Mouse (Mus musculus) embryonic facial prominence, embryonic 11.5 days (tissue): ENCODE data around the gene Aqp2. TPM values are rescaled to one million over a fixed set of nuclear protein-coding genes. Genes with fewer than 3 reads are reported as not detected.

Experiments
- ATAC-seq: fragments of 200-750 bp; cut with Nextera tagmentation; replicated peaks from 2 replicates; pipeline ENCODE4 v1.8.0; 2017; ENCODE audit warnings: low read depth; ENCODE audit not compliant: insufficient number of reproducible peaks, low FRiP score, low TSS enrichment
- DNase-seq: peaks from one replicate; pipeline ENCODE4 v3.0.0-alpha.2; 2015; ENCODE audit warnings: low spot score
- H3K27ac ChIP-seq: fragments of 300-500 bp; sonication (generic); replicated peaks from 2 replicates; pipeline ENCODE4 v1.5.1; 2014; ENCODE audit warnings: mild to moderate bottlenecking, low read depth, low read length, control low read depth
- H3K27me3 ChIP-seq: fragments of 300-500 bp; sonication (generic); 2 replicates; pipeline ENCODE4 v1.6.1; 2014; ENCODE audit warnings: mild to moderate bottlenecking, low read length, moderate library complexity, mixed read lengths; ENCODE audit not compliant: control insufficient read depth, insufficient read depth
- H3K36me3 ChIP-seq: fragments of 300-500 bp; sonication (generic); replicated peaks from 2 replicates; pipeline ENCODE4 v1.6.1; 2014; ENCODE audit warnings: low read depth, mild to moderate bottlenecking, low read length, moderate library complexity, mixed read lengths; ENCODE audit not compliant: control insufficient read depth, insufficient read depth
- H3K4me1 ChIP-seq: fragments of 300-500 bp; sonication (generic); 2 replicates; pipeline ENCODE4 v1.6.1; 2014; ENCODE audit warnings: low read length, mixed read lengths; ENCODE audit not compliant: control insufficient read depth, insufficient read depth
- H3K4me2 ChIP-seq: fragments of 300-500 bp; sonication (generic); 2 replicates; pipeline ENCODE4 v1.6.1; 2014; ENCODE audit warnings: low read depth, mild to moderate bottlenecking, control low read depth, low read length, moderate library complexity
- H3K4me3 ChIP-seq: fragments of 300-500 bp; sonication (generic); 2 replicates; pipeline ENCODE4 v1.5.1; 2014; ENCODE audit warnings: low read depth, low read length, control low read depth
- H3K9ac ChIP-seq: fragments of 300-500 bp; sonication (generic); replicated peaks from 2 replicates; pipeline ENCODE4 v1.6.1; 2014; ENCODE audit warnings: mild to moderate bottlenecking, control low read depth, low read length
- H3K9me3 ChIP-seq: fragments of 300-500 bp; sonication (generic); replicated peaks from 2 replicates; pipeline ENCODE4 v1.6.1; 2016; ENCODE audit warnings: mild to moderate bottlenecking, low read length, inconsistent platforms, mixed read lengths; ENCODE audit not compliant: control insufficient read depth
- WGBS: fragments of 180-500 bp; shearing (Covaris S2); extraction: QIAGEN DNeasy Blood & Tissue Kit; methylation state at CpG from one replicate; pipeline ENCODE4 v1.1.7; 2014; 5-methylcytosine and 5-hydroxymethylcytosine counted together
- polyA plus RNA-seq: library from polyadenylated mRNA; unstranded; fragments of >200 nt; fragmentation: Nextera tagmentation; extraction: Ambion mirVana; gene quantifications from 2 replicates; pipeline ENCODE4 v1.2.1, GENCODE M21; 2014

Gene Aqp2
- polyA plus RNA-seq, 1 experiment from 2014 or later, result not detected

DNA sequence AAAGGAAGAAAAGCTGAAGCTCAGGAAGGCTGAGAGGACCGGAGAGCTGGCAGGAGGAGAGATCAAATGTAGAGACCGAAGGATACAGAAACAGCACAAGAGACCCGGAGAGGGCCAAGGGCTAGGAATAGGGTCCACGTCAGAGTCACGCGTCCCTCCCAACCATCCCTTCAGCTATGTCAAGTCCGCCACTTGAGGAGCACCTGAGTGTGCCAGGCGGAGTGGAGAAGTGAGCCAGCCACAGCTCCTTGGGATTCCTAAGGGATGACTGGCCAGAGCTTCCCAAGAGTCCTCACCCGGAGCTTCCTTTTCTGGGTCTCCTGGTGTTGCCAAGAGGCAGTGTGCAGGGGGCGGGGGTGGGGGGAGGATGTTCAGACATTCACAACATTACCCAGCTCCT lies 16.1 kb downstream of the Aqp2 start:
- WGBS, result 77% methylated on average over 10 of the region's 10 CpGs
- peaks cover 61% of the 10 kb centered on the region for H3K27me3 ChIP-seq
- H3K4me1 ChIP-seq, result peaks cover 2% of the 10 kb centered on the region; the same call in 1 of the 2 replicates
- DNase-seq (no peak), ATAC-seq (no peak)
- H3K9me3 ChIP-seq, result no peaks in the 10 kb centered on the region
- H3K9ac ChIP-seq, result no peak overlapping the region
- no peak overlapping the region for H3K27ac ChIP-seq
- no peak overlapping the region for H3K4me3 ChIP-seq
- H3K36me3 ChIP-seq, result no peaks in the 10 kb centered on the region
- no peak overlapping the region for H3K4me2 ChIP-seq

DNA sequence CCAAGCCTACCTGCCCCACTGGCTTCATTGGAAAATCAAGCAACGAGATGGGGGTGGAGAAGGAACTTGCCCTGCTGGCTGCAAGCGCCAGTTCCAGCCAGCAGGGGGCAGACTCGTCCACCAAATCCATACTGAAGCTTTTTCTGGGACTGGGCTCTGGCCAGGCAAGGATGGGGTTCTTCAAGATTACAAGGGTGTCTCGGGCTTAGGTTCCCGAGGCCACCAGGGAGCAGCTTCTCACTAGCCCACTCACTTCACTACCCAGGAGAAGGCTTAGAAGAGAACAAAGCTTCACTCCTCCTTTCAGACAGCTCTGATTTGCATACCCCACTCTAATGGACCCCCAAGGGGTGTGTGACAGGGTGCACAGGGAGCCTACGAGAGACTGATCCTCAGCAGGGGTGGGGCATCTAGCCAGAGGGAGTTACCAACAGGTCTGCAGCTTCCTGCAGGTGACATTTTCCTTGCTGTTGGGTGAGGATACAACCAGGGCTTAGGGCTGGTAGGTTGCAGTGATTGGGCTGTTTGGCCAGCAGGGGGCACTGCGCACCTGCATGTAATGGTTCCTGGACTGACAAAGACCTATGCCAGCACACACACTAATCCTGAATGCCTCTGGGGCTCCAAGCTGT lies 17.3 kb downstream of the Aqp2 start:
- H3K9ac ChIP-seq, result no peak overlapping the region
- under 1% methylated on average over 7 of the region's 7 CpGs for WGBS
- no peak overlapping the region for H3K4me2 ChIP-seq
- H3K4me1 ChIP-seq, result no peaks in the 10 kb centered on the region
- no peak overlapping the region for H3K27ac ChIP-seq
- no peak overlapping the region for H3K4me3 ChIP-seq
- DNase-seq, result peak; percentile 89
- H3K36me3 ChIP-seq, result no peaks in the 10 kb centered on the region
- peak; percentile 78 for ATAC-seq
- H3K27me3 ChIP-seq, result peaks cover 52% of the 10 kb centered on the region
- H3K9me3 ChIP-seq, result no peaks in the 10 kb centered on the region

DNA sequence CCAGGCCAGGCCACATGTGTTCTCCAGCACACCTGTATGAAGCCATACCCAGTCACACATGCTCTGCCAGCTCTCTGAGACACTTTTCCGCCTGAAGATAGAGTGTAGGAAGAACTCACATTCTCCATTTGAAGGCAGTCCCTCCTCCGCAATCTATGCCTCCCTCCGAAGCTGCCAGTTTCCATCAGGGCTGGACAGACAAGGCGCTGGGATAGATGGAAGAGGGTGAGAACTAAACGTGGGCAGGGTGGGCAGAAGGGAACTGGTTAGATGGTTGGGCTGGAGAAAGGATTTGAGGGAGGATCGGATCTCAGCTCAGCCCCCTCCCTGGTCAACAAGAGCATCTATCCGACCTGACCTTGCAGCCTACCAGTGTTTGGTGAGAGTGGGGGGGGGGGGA lies 18.0 kb downstream of the Aqp2 start:
- no peaks in the 10 kb centered on the region for H3K4me1 ChIP-seq
- H3K27ac ChIP-seq, result no peak overlapping the region
- H3K27me3 ChIP-seq, result peaks cover 48% of the 10 kb centered on the region
- no peak for DNase-seq
- no peak for ATAC-seq
- WGBS, result 56% methylated on average over 7 of the region's 7 CpGs
- H3K4me2 ChIP-seq, result no peak overlapping the region
- no peak overlapping the region for H3K9ac ChIP-seq
- H3K9me3 ChIP-seq, result no peaks in the 10 kb centered on the region
- H3K4me3 ChIP-seq, result no peak overlapping the region
- H3K36me3 ChIP-seq, result no peaks in the 10 kb centered on the region

DNA sequence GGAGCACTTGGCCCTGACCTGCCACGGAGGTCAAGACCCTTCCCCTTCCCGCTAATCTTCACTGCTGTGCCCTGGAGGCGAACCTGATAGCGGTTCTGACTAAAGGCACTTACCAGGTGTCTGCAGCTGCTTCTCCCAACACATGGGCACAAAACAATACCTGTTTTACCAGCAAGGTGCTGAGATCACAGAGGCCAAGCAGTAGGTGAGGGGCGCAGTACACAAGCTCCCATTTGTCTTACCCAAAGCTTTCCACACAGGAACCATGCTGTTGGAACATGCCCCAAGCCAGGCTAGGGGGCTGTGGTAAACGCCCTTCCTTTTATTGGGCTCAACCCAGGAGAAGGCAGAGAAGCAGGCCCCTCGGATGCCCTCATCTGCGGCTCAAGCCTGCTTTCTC lies 18.7 kb downstream of the Aqp2 start:
- Histone ChIP-seq H3K4me3 (no peak overlapping the region), H3K4me1 (no peaks in the 10 kb centered on the region), H3K4me2 (no peak overlapping the region), H3K9ac (no peak overlapping the region), H3K27ac (no peak overlapping the region), H3K9me3 (no peaks in the 10 kb centered on the region), H3K36me3 (no peaks in the 10 kb centered on the region), H3K27me3 (peaks cover 40% of the 10 kb centered on the region)
- DNase-seq, result no peak
- no peak for ATAC-seq
- 41% methylated on average over 8 of the region's 8 CpGs for WGBS

DNA sequence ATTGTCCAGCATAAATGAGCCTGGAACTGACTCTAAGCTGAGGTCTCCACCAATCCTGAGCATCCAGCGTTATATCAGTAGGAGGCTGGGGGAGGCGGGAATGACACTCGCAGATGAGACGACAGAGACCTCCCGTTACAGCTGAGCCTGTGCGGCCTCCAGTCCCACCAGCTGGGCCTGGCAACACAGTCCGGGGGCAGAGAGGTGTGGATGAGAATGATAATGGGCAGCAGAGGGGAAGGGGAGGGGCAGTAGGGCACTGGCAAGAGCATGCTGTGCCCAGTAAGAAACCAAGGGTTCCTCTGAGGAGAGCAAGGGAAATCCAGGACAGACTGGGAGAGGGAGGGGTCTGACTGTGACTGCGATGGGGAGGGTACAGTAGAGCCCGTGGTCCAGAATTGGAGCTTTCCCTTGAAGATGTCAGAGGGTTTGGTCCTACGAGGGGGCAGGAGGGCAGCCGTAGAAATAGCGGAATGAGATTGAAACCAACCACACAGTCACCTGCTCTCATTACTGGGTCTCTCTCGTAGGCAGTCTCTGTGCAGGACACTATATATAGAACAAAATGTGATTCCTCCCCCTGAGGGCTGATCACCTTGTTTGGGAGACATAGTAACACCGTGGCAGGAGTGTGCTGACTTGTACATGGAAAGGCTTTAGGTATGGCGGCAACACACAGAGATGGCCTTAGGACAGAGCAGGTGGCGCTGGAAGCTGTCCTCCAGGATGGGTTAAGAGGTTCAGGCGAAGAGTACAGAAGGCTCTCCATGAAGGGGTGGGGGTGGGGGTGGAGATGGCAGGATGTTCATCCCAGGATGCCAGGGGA lies 20.6 kb downstream of the Aqp2 start:
- H3K36me3 ChIP-seq, result no peaks in the 10 kb centered on the region
- H3K27ac ChIP-seq, result no peak overlapping the region
- H3K27me3 ChIP-seq, result peaks cover 22% of the 10 kb centered on the region
- H3K4me3 ChIP-seq, result no peak overlapping the region
- no peak overlapping the region for H3K4me2 ChIP-seq
- no peaks in the 10 kb centered on the region for H3K9me3 ChIP-seq
- H3K9ac ChIP-seq, result no peak overlapping the region
- no peak for ATAC-seq
- 59% methylated on average over 17 of the region's 17 CpGs for WGBS
- no peak for DNase-seq
- H3K4me1 ChIP-seq, result no peaks in the 10 kb centered on the region

DNA sequence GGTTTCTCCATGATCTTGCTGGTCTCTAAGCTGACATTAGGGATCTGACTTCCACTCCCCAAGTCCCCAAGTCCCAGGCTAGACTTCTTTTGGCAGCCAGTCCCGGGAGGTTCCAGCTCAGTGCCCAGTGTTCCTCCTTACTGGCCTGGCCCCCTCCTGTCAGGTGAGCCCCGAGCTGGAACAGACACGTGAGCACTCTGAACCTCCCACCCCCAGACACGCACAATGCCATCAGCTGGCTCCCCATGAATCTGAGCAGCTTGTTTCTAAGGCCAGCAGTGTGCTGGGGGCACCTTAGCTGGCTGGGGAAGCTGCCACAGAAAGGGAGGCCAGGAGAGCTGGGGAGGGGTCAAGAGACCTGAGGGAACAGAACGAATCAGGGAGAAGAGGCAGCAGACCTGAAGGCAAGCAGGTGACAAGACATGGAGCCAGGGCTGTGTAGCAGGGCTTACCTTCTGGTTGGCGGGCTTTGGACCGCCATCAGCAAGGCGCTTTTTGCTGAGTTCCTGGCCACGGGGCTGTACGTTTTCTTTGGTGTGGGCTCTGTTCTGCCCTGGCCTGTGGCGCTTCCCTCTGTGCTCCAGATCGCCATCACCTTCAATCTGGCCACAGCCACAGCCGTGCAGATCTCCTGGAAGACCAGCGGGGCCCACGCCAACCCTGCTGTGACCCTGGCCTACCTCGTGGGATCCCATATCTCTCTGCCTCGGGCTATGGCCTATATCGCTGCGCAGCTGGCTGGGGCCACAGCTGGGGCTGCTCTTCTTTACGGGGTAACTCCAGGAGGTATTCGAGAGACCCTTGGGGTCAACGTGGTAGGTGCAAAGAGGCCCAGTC lies 22.3 kb downstream of the Aqp2 start, which contains the start of gene Aqp6:
Aqp6 (plus strand) TSS at position 415 of the 837 bp plus-strand sequence.
- H3K27me3 ChIP-seq, result peaks cover 13% of the 10 kb centered on the region
- H3K9ac ChIP-seq, result no peak within 1 kb of the TSS
- no peaks in the 10 kb centered on the region for H3K9me3 ChIP-seq
- H3K36me3 ChIP-seq, result no peaks in the 10 kb centered on the region
- H3K4me3 ChIP-seq, result no peak within 1 kb of the TSS
- no peak within 1 kb of the TSS for H3K27ac ChIP-seq
- WGBS, result 51% methylated on average over 22 of the region's 22 CpGs
- no peaks in the 10 kb centered on the region for H3K4me1 ChIP-seq
- H3K4me2 ChIP-seq, result no peak within 1 kb of the TSS
- ATAC-seq (no peak), DNase-seq (no peak)

DNA sequence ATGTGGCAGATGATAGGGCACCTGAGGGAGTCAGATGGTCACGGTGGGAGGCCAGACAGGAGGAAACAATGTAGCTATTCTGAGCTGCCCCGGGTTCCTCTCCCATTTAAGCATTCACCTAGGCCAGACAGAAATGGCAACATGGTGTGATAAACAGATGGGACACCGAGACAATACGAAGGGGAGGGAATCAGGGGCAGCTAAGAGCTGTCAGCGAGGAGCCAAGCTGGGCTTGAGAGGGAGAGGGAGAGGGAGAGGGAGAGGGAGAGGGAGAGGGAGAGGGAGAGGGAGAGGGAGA lies 22.9 kb downstream of the Aqp2 start:
- WGBS, result 22% methylated on average over 5 of the region's 5 CpGs
- no peak for DNase-seq
- Histone ChIP-seq H3K36me3 (no peaks in the 10 kb centered on the region), H3K4me1 (no peaks in the 10 kb centered on the region), H3K9ac (no peak overlapping the region), H3K4me3 (no peak overlapping the region), H3K4me2 (no peak overlapping the region), H3K27me3 (peaks cover 16% of the 10 kb centered on the region), H3K9me3 (no peaks in the 10 kb centered on the region), H3K27ac (no peak overlapping the region)
- ATAC-seq, result no peak
